34 mouse cellular contexts compared by ENCODE assay signal in genomic region chr9:13485914-13486313, GRCm38 (mm10). TPM values are rescaled to one million over a fixed set of nuclear protein-coding genes. Genes with fewer than 3 reads are reported as not detected.
DNase-seq lines count a peak whose midpoint lies in the region; ATAC-seq and TF ChIP-seq lines count a peak whose summit lies in the region.
"Had no signal": no experiment of that assay in that cellular context is flagged by ENCODE, and none has a peak within 500 bp of the region (broad histone marks: within the 10 kb centered on the region; RNA-seq: fewer than 3 reads in every experiment).

No protein-coding gene starts in this region.

- no peaks in the 10 kb centered on the region for H3K9me3 ChIP-seq in forebrain, postnatal 0 days (ENCODE audit: low read length)
- H3K9me3 ChIP-seq in forebrain, embryonic 10.5 days: no peaks in the 10 kb centered on the region
- H3K9me3 ChIP-seq in lung, embryonic 15.5 days: no peaks in the 10 kb centered on the region
- H3K9me3 ChIP-seq in lung, postnatal 0 days (ENCODE audit: low read length): no peaks in the 10 kb centered on the region
- no peaks in the 10 kb centered on the region for H3K9me3 ChIP-seq in midbrain, embryonic 11.5 days (ENCODE audit: control insufficient read depth, low read length)
- H3K9me3 ChIP-seq in midbrain, embryonic 16.5 days (replicated peaks; ENCODE audit: control insufficient read depth, low read length, poor library complexity, severe bottlenecking): no peaks in the 10 kb centered on the region
- H3K9me3 ChIP-seq: embryonic facial prominence, embryonic 13.5 days; embryonic facial prominence, embryonic 15.5 days; forebrain, embryonic 13.5 days; forebrain, embryonic 15.5 days; G1E had no signal

- H3K36me3 ChIP-seq in forebrain, postnatal 0 days (ENCODE audit: insufficient read depth): no peaks in the 10 kb centered on the region
- H3K36me3 ChIP-seq in forebrain, embryonic 10.5 days (replicated peaks): no peaks in the 10 kb centered on the region
- no peaks in the 10 kb centered on the region for H3K36me3 ChIP-seq in lung, embryonic 15.5 days
- no peaks in the 10 kb centered on the region for H3K36me3 ChIP-seq in lung, postnatal 0 days (ENCODE audit: insufficient read depth, low read length)
- H3K36me3 ChIP-seq in midbrain, embryonic 11.5 days (ENCODE audit: control insufficient read depth, insufficient read depth, low read length): no peaks in the 10 kb centered on the region
- no peaks in the 10 kb centered on the region for H3K36me3 ChIP-seq in midbrain, embryonic 16.5 days (ENCODE audit: control insufficient read depth, insufficient read depth, low read length)
- H3K36me3 ChIP-seq: embryonic facial prominence, embryonic 13.5 days; embryonic facial prominence, embryonic 15.5 days; forebrain, embryonic 15.5 days; G1E had no signal

- no peak overlapping the region for H3K9ac ChIP-seq in forebrain, postnatal 0 days
- no peak overlapping the region for H3K9ac ChIP-seq in lung, embryonic 15.5 days
- H3K9ac ChIP-seq in lung, postnatal 0 days (replicated peaks; ENCODE audit: low read depth): no peak overlapping the region
- no peak overlapping the region for H3K9ac ChIP-seq in midbrain, embryonic 11.5 days (ENCODE audit: low read length)
- no peak overlapping the region for H3K9ac ChIP-seq in midbrain, embryonic 16.5 days (ENCODE audit: low read depth, low read length)
- H3K9ac ChIP-seq: embryonic facial prominence, embryonic 13.5 days; embryonic facial prominence, embryonic 15.5 days; forebrain, embryonic 13.5 days; forebrain, embryonic 15.5 days had no signal

- H3K27me3 ChIP-seq in forebrain, postnatal 0 days (ENCODE audit: insufficient read depth, low read length): no peaks in the 10 kb centered on the region
- H3K27me3 ChIP-seq in forebrain, embryonic 10.5 days (ENCODE audit: poor library complexity, severe bottlenecking): no peaks in the 10 kb centered on the region
- no peaks in the 10 kb centered on the region for H3K27me3 ChIP-seq in lung, embryonic 15.5 days
- no peaks in the 10 kb centered on the region for H3K27me3 ChIP-seq in lung, postnatal 0 days (replicated peaks; ENCODE audit: insufficient read depth, low read length)
- no peaks in the 10 kb centered on the region for H3K27me3 ChIP-seq in midbrain, embryonic 11.5 days (ENCODE audit: control insufficient read depth, insufficient read depth, low read length)
- no peaks in the 10 kb centered on the region for H3K27me3 ChIP-seq in midbrain, embryonic 16.5 days (ENCODE audit: control insufficient read depth, insufficient read depth, low read depth, low read length)
- H3K27me3 ChIP-seq: CH12.LX; embryonic facial prominence, embryonic 13.5 days; embryonic facial prominence, embryonic 15.5 days; forebrain, embryonic 13.5 days; forebrain, embryonic 15.5 days; Patski had no signal

- 64% methylated on average over 1 of the region's 1 CpGs for WGBS in forebrain, postnatal 0 days
- WGBS in forebrain, embryonic 10.5 days: 85% methylated on average over 1 of the region's 1 CpGs
- 18% methylated on average over 1 of the region's 1 CpGs for WGBS in lung, embryonic 15.5 days
- 19% methylated on average over 1 of the region's 1 CpGs for WGBS in lung, postnatal 0 days
- 80% methylated on average over 1 of the region's 1 CpGs for WGBS in midbrain, embryonic 11.5 days
- 86% methylated on average over 1 of the region's 1 CpGs for whole genome bisulfite sequencing in midbrain, embryonic 16.5 days

- H3K27ac ChIP-seq in forebrain, postnatal 0 days (ENCODE audit: low read depth, low read length): no peak overlapping the region
- H3K27ac ChIP-seq in forebrain, embryonic 10.5 days: no peak overlapping the region
- H3K27ac ChIP-seq in layer of hippocampus, adult 2 months: peak overlapping the region; percentile 52
- peak overlapping the region; percentile 68 for H3K27ac ChIP-seq in lung, embryonic 15.5 days
- H3K27ac ChIP-seq in lung, postnatal 0 days (ENCODE audit: low read length): no peak overlapping the region
- no peak overlapping the region for H3K27ac ChIP-seq in midbrain, embryonic 11.5 days (ENCODE audit: low read depth, low read length)
- no peak overlapping the region for H3K27ac ChIP-seq in midbrain, embryonic 16.5 days (ENCODE audit: low read length)
- H3K27ac ChIP-seq: embryonic facial prominence, embryonic 13.5 days; embryonic facial prominence, embryonic 15.5 days; forebrain, embryonic 13.5 days; forebrain, embryonic 15.5 days had no signal

- H3K4me1 ChIP-seq in forebrain, postnatal 0 days (ENCODE audit: insufficient read depth): no peaks in the 10 kb centered on the region
- H3K4me1 ChIP-seq in forebrain, embryonic 10.5 days: peaks cover 28% of the 10 kb centered on the region
- peaks cover 49% of the 10 kb centered on the region for H3K4me1 ChIP-seq in lung, embryonic 15.5 days
- peaks cover 14% of the 10 kb centered on the region; the same call in 1 of the 2 replicates for H3K4me1 ChIP-seq in lung, postnatal 0 days (ENCODE audit: insufficient read depth, low read depth, low read length)
- H3K4me1 ChIP-seq in midbrain, embryonic 11.5 days (ENCODE audit: control insufficient read depth, insufficient read depth, low read length): peaks cover 12% of the 10 kb centered on the region
- no peaks in the 10 kb centered on the region; the same call in 1 of the 2 replicates for H3K4me1 ChIP-seq in midbrain, embryonic 16.5 days (ENCODE audit: control insufficient read depth, insufficient read depth, low read length)

- ATAC-seq in forebrain, postnatal 0 days: peak; percentile 48; the same call in 1 of the 2 replicates
- ATAC-seq in lung, embryonic 15.5 days (ENCODE audit: borderline replicate concordance, extremely low read depth, low FRiP score, low TSS enrichment): peak; percentile 56; the same call in 1 of the 2 replicates
- ATAC-seq in lung, postnatal 0 days: no peak
- ATAC-seq in midbrain, embryonic 11.5 days (ENCODE audit: low FRiP score): no peak
- no peak for ATAC-seq in midbrain, embryonic 16.5 days
- ATAC-seq: activated CD4-positive, CD25-positive, alpha-beta regulatory T cell, adult 4 months; CD4-positive, CD25-positive, alpha-beta regulatory T cell, adult 4 months; forebrain, embryonic 13.5 days; forebrain, embryonic 15.5 days; Patski had no signal

- H3K4me2 ChIP-seq in forebrain, postnatal 0 days (ENCODE audit: low read depth): no peak overlapping the region
- no peak overlapping the region for H3K4me2 ChIP-seq in lung, embryonic 15.5 days
- no peak overlapping the region for H3K4me2 ChIP-seq in lung, postnatal 0 days (replicated peaks; ENCODE audit: low read depth, low read length)
- H3K4me2 ChIP-seq in midbrain, embryonic 11.5 days: no peak overlapping the region
- H3K4me2 ChIP-seq in midbrain, embryonic 16.5 days (ENCODE audit: low read length): no peak overlapping the region
- H3K4me2 ChIP-seq: embryonic facial prominence, embryonic 13.5 days; embryonic facial prominence, embryonic 15.5 days; forebrain, embryonic 13.5 days; forebrain, embryonic 15.5 days had no signal

- no peak overlapping the region for H3K4me3 ChIP-seq in forebrain, postnatal 0 days (ENCODE audit: low read depth, low read length)
- no peak overlapping the region for H3K4me3 ChIP-seq in forebrain, embryonic 10.5 days
- no peak overlapping the region for H3K4me3 ChIP-seq in layer of hippocampus, adult 2 months
- no peak overlapping the region for H3K4me3 ChIP-seq in lung, embryonic 15.5 days
- no peak overlapping the region for H3K4me3 ChIP-seq in lung, postnatal 0 days (ENCODE audit: low read depth, low read length)
- H3K4me3 ChIP-seq in midbrain, embryonic 11.5 days (ENCODE audit: low read depth, low read length): no peak overlapping the region
- H3K4me3 ChIP-seq in midbrain, embryonic 16.5 days (ENCODE audit: low read depth, low read length): no peak overlapping the region
- H3K4me3 ChIP-seq: embryonic facial prominence, embryonic 13.5 days; embryonic facial prominence, embryonic 15.5 days; erythroblast, embryonic 14.5 days; forebrain, embryonic 13.5 days; forebrain, embryonic 15.5 days had no signal

- TF ChIP-seq EP300 in lung, postnatal 0 days (IDR thresholded peaks at IDR 0.05): no peak

- TF ChIP-seq CTCF in forebrain, postnatal 0 days (IDR thresholded peaks at IDR 0.05; ENCODE audit: low read depth): no peak
- no peak for TF ChIP-seq CTCF in layer of hippocampus, adult 2 months (conservative IDR thresholded peaks at IDR 0.05)
- no peak for TF ChIP-seq CTCF in lung, postnatal 0 days (IDR thresholded peaks at IDR 0.05)

- no peak for DNase-seq in forebrain, postnatal 0 days
- no peak for DNase-seq in forebrain, embryonic 10.5 days (ENCODE audit: extremely low spot score, low spot score)
- no peak for DNase-seq in layer of hippocampus, adult 2 months (ENCODE audit: low spot score in 2 of 2)
- no peak for DNase-seq in layer of hippocampus, adult 18-20 months (ENCODE audit: low spot score in 2 of 2)
- no peak for DNase-seq in lung, postnatal 0 days (ENCODE audit: low spot score)
- peak; percentile 80 for DNase-seq in midbrain, embryonic 11.5 days (ENCODE audit: low spot score, missing footprints)
- DNase-seq: adrenal gland, adult 2 months; adrenal gland, postnatal 10 days; adrenal gland, postnatal 25 days; B cell, adult 2 months; cerebellum, adult 11 months; cerebellum, adult 18-20 months; cerebellum, adult 8-10 months; cerebellum, adult 9-11 months; cerebellum, postnatal 14 days; cerebellum, postnatal 36 days; embryo, embryonic 11 days had no signal

RNA-seq across cellular contexts. Expression of gene Gm17571, which starts 39.4 kb away (rescaled TPM):
- total RNA-seq in forebrain, postnatal 0 days (2014; rRNA removed): not detected in 2 replicates
- polyA plus RNA-seq in forebrain, postnatal 0 days (2015; fragmentation: Nextera tagmentation; extraction: Ambion mirVana): not detected in 2 replicates
- not detected in 2 replicates for polyA plus RNA-seq in forebrain, embryonic 10.5 days (2016; fragmentation: Nextera tagmentation; extraction: Ambion mirVana)
- total RNA-seq in layer of hippocampus, adult 2 months (2021): not detected
- not detected for total RNA-seq in layer of hippocampus, adult 18-20 months (2021)
- polyA plus RNA-seq in lung, embryonic 15.5 days (2015; fragmentation: Nextera tagmentation; extraction: Ambion mirVana): not detected in 2 replicates
- not detected in 2 replicates for polyA plus RNA-seq in lung, postnatal 0 days (2015; fragmentation: Nextera tagmentation; extraction: Ambion mirVana)
- not detected in 2 replicates for polyA plus RNA-seq in midbrain, embryonic 11.5 days (2014; fragmentation: Nextera tagmentation; extraction: Ambion mirVana)
- not detected in 2 replicates for polyA plus RNA-seq in midbrain, embryonic 16.5 days (2015; fragmentation: Nextera tagmentation; extraction: Ambion mirVana)
- total RNA-seq: adrenal gland, adult 2 months; adrenal gland, postnatal 10 days; adrenal gland, postnatal 25 days; adrenal gland, postnatal 4 days; CH12.LX; common myeloid progenitor, adult 5-6 weeks; G1E had no signal
- polyA plus RNA-seq: activated CD4-positive, CD25-positive, alpha-beta regulatory T cell, adult 4 months; adrenal gland, adult 2 months; brain, embryonic 14.5 days; CD4-positive, CD25-positive, alpha-beta regulatory T cell, adult 4 months; embryonic facial prominence, embryonic 11.5 days; embryonic facial prominence, embryonic 13.5 days; embryonic facial prominence, embryonic 15.5 days; erythroblast, embryonic 14.5 days; forebrain, embryonic 11.5 days; forebrain, embryonic 13.5 days; forebrain, embryonic 15.5 days; G1E; Patski had no signal

Comparison
In these comparisons a context has a peak if more than half of its experiments do, and no peak if none do; other contexts are left out.
1. ATAC-seq: peak in forebrain, postnatal 0 days (single experiment) and lung, embryonic 15.5 days (single experiment); none in lung, postnatal 0 days (single experiment), midbrain, embryonic 11.5 days (single experiment) and midbrain, embryonic 16.5 days (single experiment).
2. H3K27ac ChIP-seq: peak in layer of hippocampus, adult 2 months (single experiment) and lung, embryonic 15.5 days (single experiment); none in forebrain, postnatal 0 days (single experiment), forebrain, embryonic 10.5 days (single experiment), lung, postnatal 0 days (single experiment), midbrain, embryonic 11.5 days (single experiment) and midbrain, embryonic 16.5 days (single experiment).